Mouse (Mus musculus) myocyte (in vitro differentiated cells): ENCODE results near the gene Vps72. TPM values are rescaled to one million over a fixed set of nuclear protein-coding genes. Genes with fewer than 3 reads are reported as not detected.

Experiments used
- H3K27me3 ChIP-seq: one replicate; pipeline ENCODE4 v1.6.1; 2011; ENCODE audit not compliant: control insufficient read depth, insufficient read depth, insufficient read length
- H3K36me3 ChIP-seq: one replicate; pipeline ENCODE4 v1.6.1; 2011; ENCODE audit not compliant: control insufficient read depth, insufficient read depth
- H3K4me2 ChIP-seq: one replicate; pipeline ENCODE4 v1.6.1; 2011; ENCODE audit warnings: low read depth, control low read depth
- H3K4me3 ChIP-seq: one replicate; pipeline ENCODE4 v1.5.1; 2011; ENCODE audit warnings: mild to moderate bottlenecking, control low read depth, moderate library complexity
- H3K79me2 ChIP-seq: one replicate; pipeline ENCODE4 v1.6.1; 2011; ENCODE audit not compliant: control insufficient read depth, insufficient read depth
- H3ac ChIP-seq: one replicate; pipeline ENCODE4 v1.6.1; 2011; ENCODE audit not compliant: control insufficient read depth, insufficient read length
- CEBPB ChIP-seq: IDR thresholded peaks from 2 replicates; pipeline ENCODE4 v1.6.1; 2011; ENCODE audit warnings: mild to moderate bottlenecking, moderate library complexity; ENCODE audit not compliant: poor library complexity, insufficient read depth, severe bottlenecking
- E2F4 ChIP-seq: IDR thresholded peaks from one replicate; pipeline ENCODE4 v1.6.1; 2011; ENCODE audit warnings: mild to moderate bottlenecking, control low read depth, moderate library complexity; ENCODE audit not compliant: insufficient read depth
- MAX ChIP-seq: IDR thresholded peaks from one replicate; pipeline ENCODE4 v1.6.1; 2011; ENCODE audit warnings: low read depth, mild to moderate bottlenecking, control low read depth
- MYOD1 ChIP-seq, 3 experiments: IDR thresholded peaks; one replicate each; pipeline ENCODE4 v1.6.1; 2011; ENCODE audit warnings: control low read depth in 2 of 3, low read depth in 2 of 3, mild to moderate bottlenecking in 2 of 3, moderate library complexity in 1 of 3; ENCODE audit not compliant: insufficient read length in 2 of 3, control insufficient read depth in 1 of 3
- MYOG ChIP-seq, 3 experiments: IDR thresholded peaks; one replicate each; pipeline ENCODE4 v1.6.1; 2011; ENCODE audit warnings: control low read depth in 2 of 3, low read depth in 2 of 3, mild to moderate bottlenecking in 2 of 3; ENCODE audit not compliant: insufficient read length in 2 of 3, control insufficient read depth in 1 of 3, insufficient read depth in 1 of 3
- POLR2A ChIP-seq: IDR thresholded peaks from one replicate; pipeline ENCODE4 v1.6.1; 2011; ENCODE audit warnings: low read depth, mild to moderate bottlenecking, control low read depth, moderate library complexity; ENCODE audit not compliant: insufficient read length
- POLR2AphosphoS2 ChIP-seq: IDR thresholded peaks from one replicate; pipeline ENCODE4 v1.6.1; 2011; ENCODE audit warnings: low read depth, control low read depth; ENCODE audit not compliant: insufficient read length
- REST ChIP-seq: IDR thresholded peaks from one replicate; pipeline ENCODE4 v1.6.1; 2011; ENCODE audit warnings: mild to moderate bottlenecking, control low read depth, moderate library complexity; ENCODE audit not compliant: insufficient read depth, insufficient read length
- SRF ChIP-seq: IDR thresholded peaks from one replicate; pipeline ENCODE4 v1.6.1; 2011; ENCODE audit warnings: low read depth; ENCODE audit not compliant: control insufficient read depth, insufficient read length
- TCF12 ChIP-seq: IDR thresholded peaks from one replicate; pipeline ENCODE4 v1.6.1; 2011; ENCODE audit warnings: mild to moderate bottlenecking, control low read depth; ENCODE audit not compliant: poor library complexity, insufficient read depth, severe bottlenecking
- TCF3 ChIP-seq: IDR thresholded peaks from one replicate; pipeline ENCODE4 v1.6.1; 2011; ENCODE audit warnings: low read depth, control low read depth; ENCODE audit not compliant: insufficient read length
- USF1 ChIP-seq: IDR thresholded peaks from one replicate; pipeline ENCODE4 v1.6.1; 2011; ENCODE audit warnings: low read depth, mild to moderate bottlenecking, control low read depth, moderate library complexity
- polyA plus RNA-seq: library from polyadenylated mRNA; unstranded; fragments of >200 nt; fragmentation: generic; extraction: Trizol; gene quantifications from one replicate; pipeline ENCODE4 v1.2.1, GENCODE M21; 2012; ENCODE audit warnings: missing spikeins

Vps72 gene
- polyA plus RNA-seq, 1 experiment = 85.6 TPM

DNA sequence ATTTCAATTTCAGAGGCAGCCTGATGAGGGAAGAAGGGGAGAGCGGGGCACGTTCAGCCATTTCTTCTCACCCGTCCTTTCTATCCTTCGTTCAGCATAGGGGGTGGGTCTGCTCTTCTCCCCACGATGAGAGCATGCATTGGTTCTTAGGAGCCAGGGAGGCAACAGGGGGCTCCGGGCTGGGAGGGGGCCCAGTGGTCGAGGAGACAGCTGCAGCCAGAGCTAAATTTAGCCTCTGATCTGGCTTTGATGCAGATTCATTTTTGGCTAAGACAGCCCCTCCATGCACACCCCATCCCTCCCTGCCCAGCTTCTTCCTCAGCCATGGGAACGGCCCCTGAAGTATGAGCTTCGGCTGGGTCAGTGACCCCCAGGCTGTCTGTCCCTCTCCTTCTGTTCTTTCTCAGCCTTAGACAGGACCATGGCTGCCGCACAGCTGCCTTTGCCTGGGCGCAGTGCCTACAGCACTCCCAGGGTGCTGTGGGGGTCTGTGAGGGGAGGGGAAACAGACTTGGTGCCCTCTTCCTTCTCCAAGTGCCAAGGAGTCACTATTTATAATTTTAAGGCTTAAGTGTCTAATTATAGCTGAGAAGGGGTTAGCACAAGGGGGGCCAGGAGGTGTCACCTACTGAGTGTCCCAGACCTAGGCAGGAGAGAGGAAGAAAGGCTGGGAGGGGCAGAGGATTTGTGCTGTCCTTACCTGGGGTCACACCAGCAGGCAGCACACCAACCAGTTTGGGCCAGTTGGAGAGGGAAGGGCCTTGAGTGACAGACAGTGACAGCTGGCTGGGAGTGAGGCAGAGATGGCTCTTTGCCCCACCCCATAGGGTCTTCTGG, 52.8 kb downstream of the Vps72 start:
- H3K4me3 ChIP-seq = peak overlapping the region; percentile 83
- TF ChIP-seq TCF3 = peak; percentile 79
- no peak for TF ChIP-seq SRF
- TF ChIP-seq POLR2A = peak; percentile 10
- no peak for TF ChIP-seq USF1
- no peak for TF ChIP-seq MAX
- TF ChIP-seq E2F4 = no peak
- no peak for TF ChIP-seq POLR2AphosphoS2
- TF ChIP-seq TCF12 = peak; percentile 84
- TF ChIP-seq REST = no peak
- TF ChIP-seq MYOD1 (IDR thresholded peaks at IDR 0.05; ENCODE audit: control insufficient read depth in 1 of 3, insufficient read length in 2 of 3, low read depth in 2 of 3) = peak; percentile 98 to 100 (median 99)
- TF ChIP-seq MYOG (IDR thresholded peaks at IDR 0.05; ENCODE audit: control insufficient read depth in 1 of 3, insufficient read depth in 1 of 3, insufficient read length in 2 of 3, low read depth in 2 of 3) = peak; percentile 54 to 93 (median 70)
- TF ChIP-seq CEBPB = no peak
- H3K27me3 ChIP-seq = no peaks in the 10 kb centered on the region
- peak overlapping the region; percentile 97 for H3K4me2 ChIP-seq
- H3K79me2 ChIP-seq = no peaks in the 10 kb centered on the region
- no peaks in the 10 kb centered on the region for H3K36me3 ChIP-seq
- H3ac ChIP-seq = no peak overlapping the region

- Histone ChIP-seq H3K36me3 (no peaks in the 10 kb centered on the region), H3K4me3 (peak overlapping the region; percentile 83), H3ac (no peak overlapping the region), H3K27me3 (no peaks in the 10 kb centered on the region), H3K79me2 (no peaks in the 10 kb centered on the region), H3K4me2 (peak overlapping the region; percentile 97)
- TF ChIP-seq POLR2A (no peak), CEBPB (no peak), REST (no peak), TCF3 (no peak), MYOG (IDR thresholded peaks at IDR 0.05; ENCODE audit: control insufficient read depth in 1 of 3, insufficient read depth in 1 of 3, insufficient read length in 2 of 3, low read depth in 2 of 3) (no peak), MYOD1 (IDR thresholded peaks at IDR 0.05; ENCODE audit: control insufficient read depth in 1 of 3, insufficient read length in 2 of 3, low read depth in 2 of 3) (no peak), USF1 (no peak)
Observed at GRCm38 (mm10) chr3:95164256-95164550, 53.4 kb downstream of the Vps72 start.

- TF ChIP-seq POLR2A (no peak), MYOG (IDR thresholded peaks at IDR 0.05; ENCODE audit: control insufficient read depth in 1 of 3, insufficient read depth in 1 of 3, insufficient read length in 2 of 3, low read depth in 2 of 3) (no peak), MAX (no peak), USF1 (no peak), MYOD1 (IDR thresholded peaks at IDR 0.05; ENCODE audit: control insufficient read depth in 1 of 3, insufficient read length in 2 of 3, low read depth in 2 of 3) (no peak), TCF12 (no peak), REST (no peak), E2F4 (no peak), TCF3 (no peak), POLR2AphosphoS2 (no peak), CEBPB (no peak), SRF (no peak)
- Histone ChIP-seq H3K4me2 (peak overlapping the region; percentile 97), H3K79me2 (no peaks in the 10 kb centered on the region), H3K4me3 (no peak overlapping the region), H3ac (no peak overlapping the region), H3K36me3 (no peaks in the 10 kb centered on the region), H3K27me3 (no peaks in the 10 kb centered on the region)
Observed at GRCm38 (mm10) chr3:95164840-95165239, 54.0 kb downstream of the Vps72 start.

- Histone ChIP-seq H3K36me3 (no peaks in the 10 kb centered on the region), H3K27me3 (no peaks in the 10 kb centered on the region), H3K4me3 (no peak overlapping the region), H3ac (no peak overlapping the region), H3K4me2 (no peak overlapping the region), H3K79me2 (no peaks in the 10 kb centered on the region)
- no peak for TF ChIP-seq SRF
- no peak for TF ChIP-seq POLR2AphosphoS2
- no peak for TF ChIP-seq POLR2A
- TF ChIP-seq REST = no peak
- no peak for TF ChIP-seq USF1
- TF ChIP-seq MAX = no peak
- no peak for TF ChIP-seq TCF12
- TF ChIP-seq MYOG (IDR thresholded peaks at IDR 0.05; ENCODE audit: control insufficient read depth in 1 of 3, insufficient read depth in 1 of 3, insufficient read length in 2 of 3, low read depth in 2 of 3) = no peak
- TF ChIP-seq MYOD1 (IDR thresholded peaks at IDR 0.05; ENCODE audit: control insufficient read depth in 1 of 3, insufficient read length in 2 of 3, low read depth in 2 of 3) = no peak
- no peak for TF ChIP-seq E2F4
- TF ChIP-seq CEBPB = no peak
- no peak for TF ChIP-seq TCF3
Observed at GRCm38 (mm10) chr3:95169996-95170395, 59.2 kb downstream of the Vps72 start.
